Mouse (Mus musculus) embryonic facial prominence, embryonic 13.5 days (tissue): ENCODE results near the gene Gm20820. TPM values are rescaled to one million over a fixed set of nuclear protein-coding genes. Genes with fewer than 3 reads are reported as not detected.
"Not testable (repeated sequence)": the region's sequence is repeated elsewhere in the genome, so short reads cannot be mapped to it uniquely, and the experiment has no call there.

Source experiments
- ATAC-seq: fragments of 200-750 bp; cut with Nextera tagmentation; 2 replicates; pipeline ENCODE4 v1.8.0; 2017; ENCODE audit warnings: low read depth; ENCODE audit not compliant: insufficient number of reproducible peaks, insufficient read depth, low FRiP score, low TSS enrichment
- H3K27ac ChIP-seq: fragments of 300-500 bp; sonication (generic); 2 replicates; pipeline ENCODE4 v1.5.1; 2015; ENCODE audit warnings: moderate library complexity, mild to moderate bottlenecking, inconsistent platforms
- H3K27me3 ChIP-seq: fragments of 300-500 bp; sonication (generic); 2 replicates; pipeline ENCODE4 v1.6.1; 2015; ENCODE audit warnings: mild to moderate bottlenecking, inconsistent platforms
- H3K36me3 ChIP-seq: fragments of 300-500 bp; sonication (generic); 2 replicates; pipeline ENCODE4 v1.6.1; 2015; ENCODE audit warnings: mild to moderate bottlenecking, inconsistent platforms
- H3K4me1 ChIP-seq: fragments of 300-500 bp; sonication (generic); 2 replicates; pipeline ENCODE4 v1.6.1; 2015; ENCODE audit warnings: inconsistent platforms
- H3K4me2 ChIP-seq: fragments of 300-500 bp; sonication (generic); 2 replicates; pipeline ENCODE4 v1.6.1; 2015; ENCODE audit warnings: moderate library complexity, mild to moderate bottlenecking, inconsistent platforms
- H3K4me3 ChIP-seq: fragments of 300-500 bp; sonication (generic); 2 replicates; pipeline ENCODE4 v1.5.1; 2015; ENCODE audit warnings: mild to moderate bottlenecking, inconsistent platforms
- H3K9ac ChIP-seq: fragments of 300-500 bp; sonication (generic); 2 replicates; pipeline ENCODE4 v1.6.1; 2015; ENCODE audit warnings: mild to moderate bottlenecking, inconsistent platforms
- H3K9me3 ChIP-seq: fragments of 300-500 bp; sonication (generic); 2 replicates; pipeline ENCODE4 v1.6.1; 2016; ENCODE audit warnings: inconsistent platforms
- WGBS: fragments of 180-500 bp; shearing (Covaris S2); methylation state at CpG from one replicate; pipeline ENCODE4 v1.1.7; 2015; ENCODE audit warnings: mixed read lengths; 5-methylcytosine and 5-hydroxymethylcytosine counted together
- polyA plus RNA-seq: library from polyadenylated mRNA; unstranded; fragments of >200 nt; fragmentation: Nextera tagmentation; extraction: Ambion mirVana; gene quantifications from 2 replicates; pipeline ENCODE4 v1.2.1, GENCODE M21; 2015

Gene Gm20820
- polyA plus RNA-seq = not detected in 2 replicates

DNA sequence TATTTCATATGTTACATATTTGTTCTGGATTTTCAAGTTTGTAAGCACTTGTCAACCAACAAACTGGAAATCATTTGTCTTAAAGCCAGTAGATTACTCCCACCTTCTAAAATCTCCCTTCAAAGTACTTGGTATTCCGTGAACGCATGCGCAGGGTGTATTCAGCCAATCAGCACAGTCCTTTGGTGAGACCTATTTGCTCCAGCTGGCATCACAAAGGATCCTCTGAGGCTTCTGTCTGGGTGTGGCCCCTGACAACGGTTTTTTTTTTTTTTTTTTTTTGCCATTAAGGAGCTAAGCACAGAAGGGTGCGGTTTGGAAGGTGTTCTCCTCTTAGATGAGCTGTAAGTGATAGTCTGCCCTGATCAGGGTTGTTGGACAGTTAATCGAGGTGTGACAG lies at the start of gene Gm20820:
Gm20820 (plus strand) TSS at position 301 of the 400 bp plus-strand sequence.
- H3K4me1 ChIP-seq, H3K27me3 ChIP-seq, H3K36me3 ChIP-seq, H3K9me3 ChIP-seq, H3K4me3 ChIP-seq, ATAC-seq, H3K27ac ChIP-seq, H3K4me2 ChIP-seq, H3K9ac ChIP-seq: not testable (repeated sequence)
- no CpG with 5 or more reads among the region's 6 CpGs for WGBS
